Mouse (Mus musculus) B cell, adult 62 days (primary cell): ENCODE data around the gene Cdk18. TPM values are rescaled to one million over a fixed set of nuclear protein-coding genes. Genes with fewer than 3 reads are reported as not detected.

Experiments
- total RNA-seq: library from RNA; stranded (reverse); gene quantifications from 4 replicates; pipeline ENCODE4 v1.2.4, GENCODE M21; 2023

The Cdk18 gene
- total RNA-seq = 0.49 to 0.66 TPM in 2 of 4 replicates, not detected in the others

GRCm38 (mm10) chr1:132139416-132139864 is at the start of gene Cdk18:
Gene Cdk18 (minus strand): TSS chr1:132139684.

GRCm38 (mm10) chr1:132067261-132068255 is 71.9 kb downstream of the Cdk18 start, which contains the start of gene Mfsd4a:
Gene Mfsd4a (minus strand): TSS chr1:132068062.

Other genes starting within 250 kb of the Cdk18 start
- 96.1 to 101 TPM (median 97.2 TPM) in 4 replicates for gene Nucks1, start 229.2 kb downstream of the Cdk18 start, total RNA-seq
- 0.51 to 1.5 TPM (median 1.1 TPM) in 4 replicates for gene Slc45a3, start 176.7 kb downstream of the Cdk18 start, total RNA-seq
- gene Elk4, start 132.1 kb downstream of the Cdk18 start, total RNA-seq = 332 to 367 TPM (median 348 TPM) in 4 replicates
- gene Mfsd4a, start 71.6 kb downstream of the Cdk18 start, total RNA-seq = 0.52 TPM in 1 of 4 replicates, not detected in the others
- not detected in 4 replicates for gene Lemd1, start 51.7 kb upstream of the Cdk18 start, total RNA-seq
- gene AC124108.1, start 51.8 kb upstream of the Cdk18 start, total RNA-seq = not detected in 4 replicates
- gene Gm10188, start 90.1 kb upstream of the Cdk18 start, total RNA-seq = not detected in 4 replicates
- 0.14 TPM in 1 of 4 replicates, not detected in the others for gene Klhdc8a, start 158.9 kb upstream of the Cdk18 start, total RNA-seq
- 106 to 126 TPM (median 124 TPM) in 4 replicates for gene Nuak2, start 176.4 kb upstream of the Cdk18 start, total RNA-seq